Mouse (Mus musculus): Measurements from ENCODE around the gene B4gat1.
"Not testable (repeated sequence)": the region's sequence is repeated elsewhere in the genome, so short reads cannot be mapped to it uniquely, and the experiment has no call there.

The B4gat1 gene

DNA sequence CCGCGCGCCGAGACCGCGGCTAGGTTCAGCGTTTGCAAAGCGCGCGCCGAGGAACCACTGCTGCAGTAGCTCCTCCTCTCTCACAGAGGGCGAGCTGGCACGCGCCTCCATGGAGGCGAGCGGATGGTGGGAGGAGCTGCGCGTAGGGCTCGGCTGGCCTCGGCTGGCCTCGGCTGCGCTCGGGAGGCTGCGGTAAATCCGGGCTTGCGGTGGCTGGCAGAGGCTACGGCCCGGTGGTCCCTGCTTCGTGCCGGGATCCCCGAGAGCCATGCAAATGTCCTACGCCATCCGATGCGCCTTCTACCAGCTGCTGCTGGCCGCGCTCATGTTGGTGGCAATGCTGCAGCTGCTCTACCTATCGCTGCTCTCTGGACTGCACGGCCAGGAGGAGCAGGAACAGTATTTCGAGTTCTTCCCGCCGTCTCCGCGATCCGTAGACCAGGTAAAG, at the start of gene B4gat1, which contains the start of gene AC124502.3:
TSS of gene B4gat1 (plus strand) at position 118 of the 448 bp plus-strand sequence.
TSS of gene AC124502.3 (plus strand) at position 183 of the 448 bp plus-strand sequence.
- peak; percentile 94 for DNase-seq

DNA sequence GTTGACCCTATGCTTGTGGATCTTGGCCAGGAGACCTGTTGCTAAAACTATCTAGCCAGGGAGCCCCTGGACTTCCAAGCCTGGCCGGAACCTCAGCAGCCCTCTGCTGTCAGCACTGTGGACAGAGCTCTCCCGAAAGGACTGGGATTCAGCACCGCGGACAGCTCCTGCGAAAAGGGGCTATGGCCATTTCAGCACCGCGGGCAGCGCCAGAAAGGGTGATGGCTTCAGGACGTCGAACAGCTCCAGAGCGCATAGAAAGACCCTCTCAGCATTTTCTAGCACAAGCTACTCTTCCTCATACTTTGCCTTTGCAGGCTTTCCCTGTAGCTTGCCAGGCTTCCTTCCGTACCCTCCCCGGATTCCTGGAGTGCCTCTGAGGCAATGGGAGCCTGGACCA, 49.6 kb upstream of the B4gat1 start:
- DNase-seq, result peak; percentile 97

DNA sequence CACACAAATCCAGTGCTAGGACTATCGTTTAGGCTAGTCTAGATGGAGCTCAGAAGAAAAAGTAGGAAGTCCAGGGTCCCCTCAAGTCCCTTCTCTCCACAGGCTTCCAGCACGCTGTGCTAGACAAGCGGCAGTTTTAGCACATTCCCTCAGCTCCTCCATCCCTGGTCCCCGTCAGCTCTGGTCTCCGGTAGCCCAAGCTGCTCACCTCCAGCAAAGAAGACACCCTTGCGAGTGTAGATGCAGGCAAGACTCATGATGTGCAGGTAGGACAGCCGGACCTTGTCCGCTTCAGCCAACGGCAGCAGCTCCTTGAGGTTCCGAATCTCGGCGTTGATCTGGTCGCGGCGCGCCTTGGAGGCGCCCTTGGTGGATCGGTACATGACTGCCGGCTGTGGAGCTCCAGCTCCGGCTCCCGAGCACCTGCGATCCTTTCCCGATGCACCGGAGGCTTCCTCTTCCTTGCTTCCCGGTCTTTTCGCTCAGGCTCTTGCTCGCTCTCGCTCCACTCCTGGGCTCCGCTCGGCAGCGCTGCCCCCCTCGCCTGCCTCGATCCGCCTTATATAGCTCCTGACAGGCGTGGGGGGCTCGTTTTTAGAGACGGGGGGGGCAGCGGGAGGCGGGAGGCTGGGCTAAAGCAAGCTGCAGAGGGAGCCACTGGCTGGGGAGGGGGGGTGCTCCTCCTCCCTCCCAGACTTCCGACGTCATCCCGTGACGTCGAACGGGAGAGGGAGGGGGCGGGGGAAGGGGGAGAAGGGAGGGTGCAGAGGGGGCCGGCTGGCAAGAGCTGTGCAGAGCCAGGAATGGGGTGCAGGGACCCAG, 49.0 kb upstream of the B4gat1 start:
- DNase-seq, result no peak

DNA sequence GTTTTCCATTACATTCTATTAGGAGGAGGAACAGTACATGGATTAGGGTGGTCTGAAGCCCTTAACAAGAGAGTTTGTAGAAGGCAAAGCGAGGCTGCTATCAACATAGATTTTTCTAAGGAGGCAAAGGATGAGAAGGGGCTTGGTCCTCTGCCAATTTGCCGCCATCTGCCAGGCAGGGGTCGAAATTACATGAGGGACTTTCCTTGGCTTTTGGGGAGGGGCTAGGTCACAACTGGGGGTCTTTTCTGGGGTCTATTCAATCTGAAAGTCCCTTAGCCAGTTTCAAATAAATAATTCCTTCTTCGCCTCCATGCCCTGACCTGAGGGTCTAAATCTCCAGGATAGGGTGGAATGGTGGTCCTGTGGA, 48.4 kb upstream of the B4gat1 start, which contains the start of gene Npas4:
TSS of gene Npas4 (minus strand) at position 61 of the 370 bp plus-strand sequence.
- DNase-seq, result no peak

DNA sequence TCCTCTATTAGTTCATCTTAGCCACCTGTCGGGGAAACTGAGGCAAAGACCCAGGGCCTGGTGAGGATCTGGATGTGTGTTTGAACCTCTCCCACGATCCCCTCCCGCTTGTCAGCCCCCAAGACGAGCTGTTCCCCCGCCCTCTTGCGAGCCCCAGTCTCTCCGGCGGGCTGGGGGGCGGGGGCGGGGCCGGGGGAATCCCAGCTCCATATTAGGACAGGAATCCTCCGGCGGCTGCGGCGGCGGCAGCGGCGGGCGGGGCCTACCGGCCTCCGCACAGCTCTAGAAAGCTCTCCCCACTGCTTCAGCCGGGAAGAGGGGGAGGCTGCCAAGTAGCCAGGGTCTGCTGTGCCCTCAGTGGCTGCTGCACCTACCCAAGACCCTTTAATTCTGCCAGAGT, 47.9 kb upstream of the B4gat1 start:
- no peak for DNase-seq

DNA sequence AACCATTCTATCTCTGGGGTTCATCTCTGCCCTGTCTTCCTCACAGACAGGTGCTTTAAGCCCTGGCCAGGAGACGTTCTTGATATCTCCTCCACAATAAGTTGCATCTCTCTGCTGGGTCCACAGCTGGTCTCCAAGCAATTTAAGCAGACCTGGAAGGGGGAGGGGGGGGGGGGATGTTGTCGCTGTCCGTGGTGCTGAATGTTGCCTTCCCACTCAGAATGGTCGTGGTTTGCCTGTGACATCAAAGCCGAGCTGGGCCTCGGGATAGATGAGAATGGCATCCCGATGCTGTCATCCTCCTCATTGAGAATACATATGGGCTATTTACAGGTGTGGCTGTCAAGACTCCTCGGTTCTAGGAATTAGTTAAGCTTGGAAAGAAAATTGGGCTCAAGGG, 46.3 kb upstream of the B4gat1 start:
- DNase-seq, result no peak

DNA sequence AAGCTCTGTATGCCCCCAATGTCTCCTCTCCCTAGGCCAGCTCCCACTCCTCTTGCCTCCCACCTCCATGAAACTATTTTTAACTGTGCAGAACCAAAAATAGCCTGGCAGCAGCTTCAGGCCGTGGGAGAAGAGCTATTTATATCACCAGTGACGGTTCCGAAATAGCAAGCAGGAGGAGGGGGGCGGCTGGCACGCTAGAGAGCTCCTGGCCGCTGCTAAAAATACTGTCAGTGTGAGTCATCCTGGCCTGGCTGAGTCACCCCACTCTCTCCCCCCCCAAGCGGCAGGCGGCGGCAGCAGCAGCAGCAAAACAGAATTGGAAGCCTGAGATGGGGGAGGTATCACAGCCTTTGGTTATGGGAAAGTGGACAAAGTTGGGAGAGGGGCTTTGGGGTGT, 45.7 kb upstream of the B4gat1 start:
- peak; percentile 53 for DNase-seq

DNA sequence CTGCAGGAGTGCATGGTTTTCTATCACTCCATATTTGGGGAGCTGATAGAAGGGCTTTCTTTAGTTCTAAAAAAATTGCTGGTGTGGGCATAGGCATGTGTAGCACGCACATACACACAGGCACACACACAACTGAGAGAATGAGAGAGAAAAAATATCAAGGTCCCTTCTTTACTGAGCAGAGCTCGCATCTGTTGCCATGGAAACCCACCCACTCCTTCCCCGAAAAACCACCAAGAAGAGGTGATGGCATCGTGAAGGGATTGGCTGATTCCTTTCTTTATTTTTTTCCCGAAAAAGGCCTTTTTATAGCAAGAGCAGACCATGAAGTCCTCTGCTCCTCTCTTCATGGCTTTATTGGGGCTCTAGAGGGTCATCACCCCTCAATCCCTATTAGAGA, 44.6 kb upstream of the B4gat1 start:
- DNase-seq, result no peak

DNA sequence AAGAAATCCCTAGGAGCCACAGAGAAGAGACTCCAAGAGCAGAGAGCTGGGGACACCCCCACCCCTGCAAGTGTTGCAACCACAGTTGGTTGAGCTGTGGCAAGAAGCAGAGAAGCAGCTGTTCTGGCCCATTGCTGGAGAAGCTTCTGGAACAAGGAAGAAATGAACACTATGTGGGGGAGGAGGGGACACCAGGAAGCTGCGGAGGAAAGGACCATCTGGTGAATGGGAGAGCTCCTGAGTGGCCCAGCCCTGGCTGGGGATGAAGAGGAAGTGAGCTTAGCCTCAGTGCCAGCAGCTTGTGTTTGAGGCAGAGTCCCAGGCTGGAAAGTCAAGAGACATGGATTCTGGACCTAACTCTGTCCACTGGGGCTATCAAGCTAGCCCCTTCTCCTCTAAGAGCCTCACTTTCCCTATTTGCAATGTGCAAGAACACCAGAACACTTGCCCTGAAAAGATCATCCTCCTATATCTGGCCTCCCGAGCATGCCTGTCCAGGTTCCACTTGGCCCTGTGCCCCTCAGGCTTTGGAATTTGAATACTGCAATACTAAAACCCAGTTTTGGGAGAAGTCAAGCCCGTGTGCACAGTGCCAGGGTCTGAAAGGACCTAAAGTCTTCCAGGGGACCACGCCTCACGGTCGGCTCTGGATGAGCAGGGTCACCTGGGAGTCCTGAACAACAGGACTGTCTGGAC, 39.0 kb upstream of the B4gat1 start:
- DNase-seq, result no peak

DNA sequence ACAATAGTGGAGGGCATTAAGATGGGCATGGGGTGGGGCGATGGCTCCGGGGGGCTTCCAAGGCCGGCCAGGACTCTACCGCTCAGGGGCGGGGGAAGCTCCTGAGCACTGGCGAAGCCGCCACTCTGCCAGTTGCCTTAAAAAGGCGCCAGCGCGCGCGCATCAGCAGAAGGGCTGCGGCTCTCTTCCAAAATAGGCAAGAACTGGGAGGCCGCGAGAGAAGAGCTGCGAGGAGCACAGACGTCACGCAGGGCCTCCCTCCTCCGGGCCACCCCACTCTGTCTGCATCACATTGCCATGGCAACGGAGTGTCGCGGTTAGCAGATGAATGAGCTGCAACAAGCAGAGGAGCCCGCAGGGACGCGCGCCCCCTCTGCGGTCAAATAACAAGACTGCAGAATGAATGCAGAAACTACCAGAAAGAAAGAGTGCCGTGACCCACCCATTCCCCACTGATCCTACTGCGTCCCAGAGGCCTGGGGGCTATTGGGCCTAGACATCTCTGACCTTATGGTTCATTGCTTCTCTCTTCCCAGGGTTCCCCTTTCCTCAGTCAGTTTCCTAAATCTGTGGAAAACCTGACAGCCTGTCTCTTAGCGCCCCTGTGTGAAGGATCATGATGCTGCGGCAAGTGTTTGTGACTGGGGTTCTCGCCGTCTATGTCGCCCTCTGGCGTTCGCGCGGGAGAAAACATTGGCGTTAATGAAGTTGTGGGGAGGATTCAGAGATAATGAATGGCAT, 36.8 kb upstream of the B4gat1 start:
- peak; percentile 83 for DNase-seq

DNA sequence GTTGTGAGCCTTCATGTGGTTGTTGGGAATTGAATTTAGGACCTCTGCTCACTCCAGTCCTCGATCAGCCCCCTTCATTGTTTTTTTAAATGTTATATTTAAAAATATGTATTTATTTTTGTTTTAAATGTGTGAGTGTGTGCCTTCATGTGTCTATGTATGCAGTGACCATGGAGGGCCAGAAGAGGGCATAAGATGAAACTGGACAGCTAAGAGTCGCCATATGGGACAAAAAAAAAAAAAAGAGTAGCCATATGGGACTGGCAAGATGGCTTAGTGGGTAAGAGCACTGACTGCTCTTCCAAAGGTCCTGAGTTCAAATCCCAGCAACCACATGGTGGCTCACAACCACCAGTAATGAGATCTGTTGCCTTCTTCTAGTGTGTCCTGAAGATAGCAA, 35.0 kb upstream of the B4gat1 start:
- DNase-seq, result not testable (repeated sequence)

DNA sequence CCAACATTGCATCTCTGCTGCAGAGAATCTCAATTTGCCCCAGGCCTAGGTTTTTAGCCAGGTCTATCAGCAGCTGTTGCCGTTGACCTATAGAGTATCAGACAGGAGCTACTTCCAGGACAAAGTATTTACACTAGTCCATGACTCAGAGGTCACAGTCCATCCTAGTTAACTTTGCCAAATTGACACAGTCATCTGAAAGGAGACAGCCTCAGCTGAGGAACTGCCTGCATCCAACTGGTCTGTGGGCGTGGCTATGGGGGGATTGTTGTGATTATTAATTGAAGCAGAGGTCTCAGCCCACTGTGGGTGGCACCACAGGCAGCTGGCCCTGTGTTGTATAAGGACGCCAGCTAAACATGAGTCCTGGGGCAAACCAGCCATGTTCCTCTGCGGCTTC, 33.7 kb upstream of the B4gat1 start:
- DNase-seq, result no peak

DNA sequence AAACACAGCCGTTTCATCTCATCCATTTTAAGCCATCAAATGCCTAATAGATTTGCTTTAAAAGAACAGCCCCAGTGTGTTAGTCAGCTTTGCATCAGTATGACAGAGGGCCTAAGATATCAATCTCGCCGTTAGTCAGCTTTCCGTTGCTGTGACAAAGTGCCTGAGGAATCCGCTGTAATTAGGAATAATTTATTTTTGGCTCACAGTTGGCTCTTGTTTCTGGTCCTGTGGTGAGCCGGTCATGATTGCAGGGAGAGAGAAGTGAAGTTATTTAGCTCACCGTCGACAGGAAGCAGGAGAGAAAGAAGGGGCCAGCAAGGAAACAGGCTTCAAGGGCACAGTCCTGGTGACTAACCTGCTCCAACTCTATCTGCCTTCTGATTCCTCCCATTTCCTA, 25.5 kb upstream of the B4gat1 start:
- no peak for DNase-seq

DNA sequence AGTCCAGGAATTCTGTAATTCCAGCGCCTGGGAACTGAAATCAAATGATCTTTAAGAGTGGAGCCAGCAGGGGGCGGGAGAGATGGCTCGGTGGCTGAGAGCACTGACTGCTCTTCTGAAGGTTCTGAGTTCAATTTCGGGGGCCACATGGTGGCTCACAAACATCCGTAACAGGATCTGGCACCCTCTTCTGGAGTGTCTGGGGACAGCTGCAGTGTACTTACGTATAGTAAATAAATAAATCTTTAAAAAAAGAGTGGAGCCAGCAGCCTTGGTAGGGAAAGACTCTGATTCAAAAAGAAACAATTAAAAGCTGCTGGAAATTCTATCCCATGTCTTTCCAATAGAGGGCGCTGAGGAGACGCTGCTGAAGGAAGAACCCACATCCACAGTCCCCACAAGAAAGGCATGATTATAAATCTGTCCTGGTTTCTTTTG, 23.6 kb upstream of the B4gat1 start:
- peak; percentile 65 for DNase-seq

DNA sequence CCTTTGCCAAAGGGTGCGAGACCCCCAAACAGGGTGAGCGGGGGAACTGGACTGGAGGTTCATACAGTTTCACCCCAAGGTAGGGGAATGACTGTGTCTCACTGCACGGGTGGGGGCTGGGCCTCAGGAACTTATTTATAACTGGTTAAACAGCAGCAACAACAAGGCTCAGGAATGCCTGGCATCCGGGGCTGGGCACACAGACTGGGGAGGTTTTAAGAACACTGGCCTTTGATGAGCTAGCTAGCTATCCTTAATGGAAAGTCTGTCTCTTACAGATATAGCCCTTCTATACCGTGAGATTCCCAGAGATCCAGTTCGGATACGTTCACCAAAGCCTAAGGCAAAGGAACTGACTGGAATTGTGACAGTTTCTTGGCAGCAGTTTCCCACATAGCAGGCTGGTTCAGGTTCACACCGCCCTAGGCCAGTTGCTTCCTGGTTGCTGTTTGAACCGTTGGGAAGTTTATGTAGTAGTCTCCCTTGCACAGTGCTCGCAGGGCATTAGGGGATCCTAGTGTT, 22.3 kb upstream of the B4gat1 start:
- DNase-seq, result peak; percentile 71

DNA sequence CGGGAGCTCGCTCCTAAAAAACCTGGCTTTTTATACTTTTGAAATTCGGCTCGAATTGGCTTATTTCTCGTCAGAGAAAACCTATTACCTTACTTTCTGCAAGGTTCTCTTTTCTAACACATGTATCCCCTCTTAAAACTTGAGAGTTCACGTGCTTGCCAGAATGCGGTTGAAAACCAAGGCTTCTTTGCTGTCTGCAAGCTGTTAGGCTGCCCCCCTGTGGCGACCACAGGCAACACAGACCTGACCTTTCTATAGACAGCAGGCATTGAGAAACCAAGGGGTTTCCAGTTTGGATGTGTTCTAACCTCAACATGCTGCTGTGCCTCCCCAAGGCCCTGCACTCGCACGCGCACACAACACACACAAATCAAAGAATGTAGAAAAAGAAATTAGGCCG, 21.8 kb upstream of the B4gat1 start:
- peak; percentile 83 for DNase-seq

DNA sequence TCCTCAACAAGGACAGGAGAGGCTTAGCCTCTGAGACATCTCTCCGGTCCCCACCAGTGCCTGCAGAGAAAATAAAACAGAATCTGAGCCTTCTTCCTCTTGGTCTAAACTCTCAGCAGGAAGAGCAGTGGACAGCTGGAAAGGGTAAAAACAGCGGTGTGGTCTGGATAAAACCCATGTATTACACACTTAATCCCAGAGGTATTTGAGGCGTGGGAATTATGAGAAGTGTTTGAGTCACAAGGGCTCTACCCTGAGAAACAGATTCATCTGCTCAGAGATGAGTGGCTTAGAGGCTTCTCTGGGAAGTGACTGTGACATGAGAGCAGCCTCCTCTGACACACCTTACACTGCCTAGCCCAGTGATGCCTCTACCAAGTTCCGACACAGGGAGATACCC, 21.0 kb upstream of the B4gat1 start:
- DNase-seq, result no peak

DNA sequence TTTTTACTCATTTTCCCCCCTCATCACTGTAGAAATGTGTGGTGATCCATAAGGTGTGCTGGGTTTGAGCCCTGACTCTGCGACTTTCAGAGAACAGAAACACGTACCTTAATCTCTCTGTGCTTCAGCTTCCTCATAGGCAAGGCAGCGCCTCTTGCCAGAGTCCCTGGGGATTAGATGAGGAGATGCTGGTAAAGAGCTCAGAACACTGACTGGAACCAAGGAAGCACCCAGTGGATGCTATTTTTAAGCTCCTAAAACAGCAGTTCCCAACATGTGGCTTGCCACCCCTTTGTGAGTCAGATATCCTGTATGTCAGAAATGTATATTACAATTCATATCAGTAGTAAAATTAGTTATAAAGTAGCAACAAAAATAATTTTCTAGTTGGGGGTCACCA, 20.4 kb upstream of the B4gat1 start:
- no peak for DNase-seq

DNA sequence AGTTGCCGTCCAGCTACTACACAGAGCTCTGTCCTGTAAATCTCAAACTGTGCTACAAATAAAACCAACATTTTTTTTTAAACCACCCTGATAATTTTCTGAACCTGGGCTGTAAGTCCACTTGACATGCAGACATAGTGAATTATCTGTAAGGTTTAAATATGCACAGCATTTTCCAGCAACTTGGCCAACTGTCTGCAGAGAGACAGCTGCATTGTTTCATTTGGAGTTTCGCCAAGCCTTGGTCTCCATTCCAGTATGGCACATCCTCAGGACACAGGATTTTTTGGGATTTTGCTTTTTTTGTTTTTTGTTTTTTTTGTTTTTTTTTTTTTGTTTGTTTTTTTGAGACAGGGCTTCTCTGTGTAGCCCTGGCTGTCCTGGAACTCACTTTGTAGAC, 17.2 kb upstream of the B4gat1 start:
- no peak for DNase-seq

DNA sequence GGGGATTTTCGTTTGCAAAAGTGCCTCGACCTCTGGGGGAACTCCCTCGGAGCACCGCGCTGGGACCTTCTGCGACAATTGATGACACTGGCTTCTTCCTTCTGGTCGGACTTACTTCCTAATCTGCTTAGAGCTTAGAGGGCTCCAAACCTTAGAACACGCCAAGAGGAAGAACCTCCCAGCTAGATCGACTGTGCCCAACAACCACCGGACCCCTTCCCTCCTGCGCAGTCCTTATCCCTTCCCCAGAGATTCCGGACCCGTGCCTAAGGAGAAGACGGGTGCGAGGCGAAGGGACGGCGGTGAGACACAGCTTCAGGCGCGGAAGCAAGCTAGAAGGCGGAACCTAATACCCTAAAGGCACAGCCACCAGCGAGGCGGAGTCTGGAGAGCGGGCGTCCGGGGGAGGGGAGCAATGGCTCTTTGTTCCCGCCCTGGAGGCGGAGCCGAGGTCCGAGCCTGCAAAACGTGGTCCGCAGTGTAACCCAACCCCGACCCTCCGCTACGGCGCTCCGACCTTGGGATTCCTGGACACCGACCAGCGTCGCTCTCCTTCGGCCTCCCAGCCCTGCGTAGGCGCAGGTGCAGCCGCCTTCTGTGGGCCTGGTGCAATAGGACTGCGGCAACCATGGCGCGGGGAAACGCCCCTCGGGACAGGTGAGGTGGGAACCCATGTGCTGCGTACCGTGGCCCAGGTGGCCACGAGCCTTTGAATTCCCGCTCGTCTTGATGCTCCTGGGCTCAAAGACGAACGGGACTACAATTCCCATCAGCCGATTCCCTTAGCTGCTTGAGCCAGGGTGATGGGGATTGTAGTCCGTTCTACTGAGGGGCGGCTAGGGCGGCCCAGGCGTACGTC, 14.8 kb upstream of the B4gat1 start, which contains the start of gene Slc29a2:
TSS of gene Slc29a2 (plus strand) at position 240 of the 859 bp plus-strand sequence.
- DNase-seq, result peak; percentile 95

DNA sequence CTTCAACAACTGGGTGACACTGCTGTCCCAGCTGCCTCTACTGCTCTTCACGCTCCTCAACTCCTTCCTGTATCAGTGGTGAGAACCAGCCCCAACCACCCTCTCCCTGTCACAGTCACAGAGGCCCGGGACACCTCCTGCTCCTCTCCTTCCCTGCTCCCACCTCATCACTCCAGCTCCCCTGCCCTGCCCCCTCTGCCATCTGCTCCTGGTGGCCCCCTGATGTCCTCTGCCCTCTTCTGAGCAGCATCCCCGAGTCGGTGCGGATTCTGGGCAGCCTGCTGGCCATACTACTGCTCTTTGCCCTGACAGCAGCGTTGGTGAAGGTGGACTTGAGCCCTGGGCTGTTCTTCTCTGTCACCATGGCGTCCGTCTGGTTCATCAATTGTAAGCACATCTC, 12.5 kb upstream of the B4gat1 start:
- DNase-seq, result no peak

DNA sequence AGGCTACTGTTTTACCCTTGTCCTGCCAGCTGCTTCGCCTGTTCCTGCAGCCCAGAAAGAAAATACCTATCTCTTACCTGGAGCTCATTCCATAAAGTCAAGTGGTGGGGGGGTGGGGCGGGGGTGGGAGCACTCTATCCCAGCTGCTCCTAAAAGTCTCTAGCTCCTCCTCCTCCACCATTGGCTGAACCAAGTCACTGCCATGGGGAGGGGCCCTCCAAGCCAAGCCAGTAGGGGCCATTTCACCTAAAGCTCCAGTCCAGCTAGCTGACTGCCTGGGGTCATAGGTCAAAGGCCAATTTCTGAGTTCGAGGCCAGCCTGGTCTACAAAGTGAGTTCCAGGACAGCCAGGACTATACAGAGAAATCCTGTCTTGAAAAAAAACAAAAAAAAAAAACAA, 5.9 kb upstream of the B4gat1 start:
- no peak for DNase-seq

All from kidney, postnatal 10 days (tissue).